Mouse (Mus musculus) mesoderm, embryonic 11.5 days (tissue): Measurements from ENCODE around the gene Gm21974.
"Not testable (repeated sequence)": the region's sequence is repeated elsewhere in the genome, so short reads cannot be mapped to it uniquely, and the experiment has no call there.

Source experiments
- DNase-seq: peaks from one replicate; pipeline ENCODE4 v3.0.0-alpha.2; 2012; ENCODE audit warnings: low read depth, low spot score

The Gm21974 gene

GRCm38 (mm10) chr7:127876467-127877348 lies 18.5 kb downstream of the Gm21974 start, which contains the start of gene Zfp668:
Gene Zfp668 (minus strand): TSS chr7:127876828.
- peak; percentile 96 for DNase-seq

GRCm38 (mm10) chr7:127876041-127876466 lies 19.2 kb downstream of the Gm21974 start, which contains the start of gene Zfp646:
Gene Zfp646 (plus strand): TSS chr7:127876221.
- DNase-seq = peak; percentile 92

- DNase-seq = peak; percentile 97
Measured at GRCm38 (mm10) chr7:127875627-127876001, 19.6 kb downstream of the Gm21974 start.

- DNase-seq = no peak
Measured at GRCm38 (mm10) chr7:127874812-127875626, 20.2 kb downstream of the Gm21974 start.

- DNase-seq = no peak
Measured at GRCm38 (mm10) chr7:127870136-127870821, 25.0 kb downstream of the Gm21974 start.

- no peak for DNase-seq
Measured at GRCm38 (mm10) chr7:127869149-127869810, 26.0 kb downstream of the Gm21974 start.

- no peak for DNase-seq
Measured at GRCm38 (mm10) chr7:127867641-127868040, 27.6 kb downstream of the Gm21974 start.

GRCm38 (mm10) chr7:127866434-127866833 lies 28.8 kb downstream of the Gm21974 start:
- no peak for DNase-seq

GRCm38 (mm10) chr7:127858258-127858657 lies 37.0 kb downstream of the Gm21974 start:
- no peak for DNase-seq

GRCm38 (mm10) chr7:127850906-127851305 lies 44.3 kb downstream of the Gm21974 start:
- no peak for DNase-seq

- DNase-seq = no peak
Measured at GRCm38 (mm10) chr7:127849973-127850875, 45.0 kb downstream of the Gm21974 start.

- peak; percentile 67 for DNase-seq
Measured at GRCm38 (mm10) chr7:127842001-127842718, 53.1 kb downstream of the Gm21974 start.

- peak; percentile 91 for DNase-seq
Measured at GRCm38 (mm10) chr7:127841340-127842000, 53.8 kb downstream of the Gm21974 start.

GRCm38 (mm10) chr7:127840886-127841285 lies 54.4 kb downstream of the Gm21974 start:
- no peak for DNase-seq

GRCm38 (mm10) chr7:127840031-127840430 lies 55.2 kb downstream of the Gm21974 start:
- not testable (repeated sequence) for DNase-seq

GRCm38 (mm10) chr7:127837878-127838277 lies 57.4 kb downstream of the Gm21974 start:
- not testable (repeated sequence) for DNase-seq

GRCm38 (mm10) chr7:127837473-127837872 lies 57.8 kb downstream of the Gm21974 start:
- DNase-seq = no peak
